Mouse (Mus musculus) adrenal gland (tissue): ENCODE measurements around the gene Ostm1.

Experiments
- intact Hi-C: fragments of 180-260 bp; cut with DNase I; formaldehyde crosslinking; loops from one replicate; pipeline ENCODE4 v1.15.1; 2025
- long read RNA-seq, 2 experiments: library from polyadenylated mRNA; unstranded; transcript quantifications; one replicate each; pipeline ENCODE4 v2.0.0; 2020; ENCODE audit warnings: borderline replicate concordance in 1 of 2; ENCODE audit not compliant: insufficient replicate concordance in 1 of 2

The Ostm1 gene
- long read RNA-seq, experiment 1, full-length matches to known transcripts = 19 of 25 reads
- long read RNA-seq, experiment 1, partial matches to known transcripts = 1 of 25 reads
- long read RNA-seq, experiment 1, other reads (novel, unspliced or antisense) = 5 of 25 reads
- long read RNA-seq, experiment 2, transcript Ostm1-201 (6 exons, 3,006 nt) = major isoform, 17 of 25 reads
- long read RNA-seq, experiment 2, partial matches to known transcripts = 2 of 25 reads
- long read RNA-seq, experiment 2, other reads (novel, unspliced or antisense) = 6 of 25 reads

DNA sequence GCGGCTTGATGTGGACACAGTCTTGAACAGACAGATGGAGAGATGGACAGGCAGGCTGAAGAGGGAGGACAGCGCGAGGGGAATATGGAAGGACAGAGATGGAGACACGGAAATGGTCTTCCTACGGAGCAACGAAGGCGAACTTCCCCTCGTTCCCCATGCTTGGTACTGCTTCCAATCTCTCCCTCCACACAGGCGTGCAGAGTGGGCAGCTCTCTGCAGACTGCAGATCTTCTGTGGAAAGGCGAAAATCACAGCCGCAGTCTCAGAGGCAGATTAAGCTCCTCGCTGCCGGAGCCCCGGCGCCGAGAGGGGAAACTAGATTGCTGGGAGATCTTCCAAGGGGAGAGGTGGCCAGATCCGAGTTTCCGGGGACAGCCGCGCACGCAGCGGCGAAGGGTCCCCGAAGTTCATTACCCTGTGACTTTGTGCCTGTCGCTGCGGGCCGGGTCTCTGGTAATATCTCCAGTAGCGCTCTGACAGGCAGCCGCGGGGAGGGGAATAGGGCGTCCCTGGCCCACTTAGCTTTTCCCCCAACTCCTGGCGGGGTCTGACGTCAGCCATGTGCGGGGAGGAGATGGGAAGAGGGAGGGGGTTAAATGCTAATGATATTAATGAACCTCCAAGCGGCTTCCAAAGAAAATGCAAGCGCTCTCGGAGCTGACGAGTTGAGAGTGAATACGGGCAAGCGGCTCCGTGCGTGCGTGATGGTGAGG lies at the start of gene Ostm1, which contains the start of gene Nr2e1:
Gene Ostm1, plus strand, starts transcription at position 666 of the 716 bp plus-strand sequence.
Gene Nr2e1, minus strand, starts transcription at position 476 of the 716 bp plus-strand sequence.
- intact Hi-C loops = loop anchor here (10.0 kb wide), 1 partner anchor 51 kb away; no protein-coding TSS in a partner anchor

DNA sequence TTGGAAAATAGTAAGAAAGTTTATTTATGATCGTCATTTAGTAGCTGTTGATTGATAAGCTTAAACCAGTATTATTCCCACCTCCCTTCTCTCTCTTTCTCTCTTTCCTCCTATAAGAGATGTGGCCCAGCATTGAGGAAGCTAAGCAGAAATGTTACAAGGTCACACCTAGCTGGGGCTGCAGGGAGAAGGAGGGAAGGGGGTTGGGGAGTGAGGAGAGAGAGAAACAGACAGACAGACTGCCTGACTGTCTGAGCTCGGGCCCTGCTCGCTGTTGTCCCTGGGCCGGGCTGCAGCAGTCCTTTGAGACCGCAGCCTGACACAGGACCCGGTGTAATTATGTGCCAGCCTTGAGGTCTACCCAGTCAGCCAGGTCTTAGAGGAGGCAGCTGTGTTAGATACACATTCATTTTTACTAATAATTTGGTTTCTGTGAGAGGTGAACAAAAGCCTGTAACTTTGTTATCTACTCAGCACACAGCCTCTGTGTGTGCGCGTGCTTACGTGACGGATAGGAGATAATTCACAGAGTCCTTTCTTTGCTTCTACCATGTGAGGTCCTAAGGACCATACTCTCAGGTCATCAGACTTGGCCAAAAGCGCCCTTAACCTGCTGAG lies 49.7 kb upstream of the Ostm1 start:
- intact Hi-C loops = no loop called here

DNA sequence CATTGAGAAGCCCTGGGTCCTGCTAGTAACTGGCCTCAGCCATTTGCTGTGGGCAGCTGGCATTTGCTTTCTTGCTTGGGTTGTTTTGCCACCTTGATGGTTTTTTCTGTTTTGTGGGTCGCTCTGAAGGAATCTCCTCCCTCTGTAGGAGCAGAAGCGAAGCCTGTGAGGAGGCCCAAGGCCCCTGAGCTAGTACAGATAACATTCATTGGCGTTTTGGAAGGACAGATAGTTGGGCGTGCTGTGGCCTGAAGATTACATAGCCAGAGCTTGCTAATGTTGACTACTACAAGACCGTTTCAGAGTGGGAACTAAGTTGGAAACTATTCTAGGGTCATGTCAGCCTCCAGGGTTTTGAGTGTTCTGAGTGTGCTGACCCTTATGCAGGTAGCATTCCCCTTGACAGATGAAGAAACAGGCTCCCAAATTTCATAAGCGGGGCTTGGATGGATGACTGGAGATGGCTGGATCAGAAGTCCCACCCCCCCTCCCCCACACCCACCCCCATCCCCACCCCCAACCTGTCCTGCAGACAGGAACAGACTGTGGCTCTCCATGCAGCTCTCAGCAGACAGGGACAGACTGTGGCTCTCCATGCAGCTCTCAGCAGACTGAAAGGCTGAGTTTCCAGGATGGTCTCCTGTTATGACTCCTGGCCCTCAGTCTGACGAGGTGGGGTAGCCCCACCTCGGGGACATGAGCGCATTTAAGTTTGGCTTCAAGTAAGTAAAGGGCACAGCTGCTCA lies 45.9 kb upstream of the Ostm1 start:
- intact Hi-C loops = no loop called here

DNA sequence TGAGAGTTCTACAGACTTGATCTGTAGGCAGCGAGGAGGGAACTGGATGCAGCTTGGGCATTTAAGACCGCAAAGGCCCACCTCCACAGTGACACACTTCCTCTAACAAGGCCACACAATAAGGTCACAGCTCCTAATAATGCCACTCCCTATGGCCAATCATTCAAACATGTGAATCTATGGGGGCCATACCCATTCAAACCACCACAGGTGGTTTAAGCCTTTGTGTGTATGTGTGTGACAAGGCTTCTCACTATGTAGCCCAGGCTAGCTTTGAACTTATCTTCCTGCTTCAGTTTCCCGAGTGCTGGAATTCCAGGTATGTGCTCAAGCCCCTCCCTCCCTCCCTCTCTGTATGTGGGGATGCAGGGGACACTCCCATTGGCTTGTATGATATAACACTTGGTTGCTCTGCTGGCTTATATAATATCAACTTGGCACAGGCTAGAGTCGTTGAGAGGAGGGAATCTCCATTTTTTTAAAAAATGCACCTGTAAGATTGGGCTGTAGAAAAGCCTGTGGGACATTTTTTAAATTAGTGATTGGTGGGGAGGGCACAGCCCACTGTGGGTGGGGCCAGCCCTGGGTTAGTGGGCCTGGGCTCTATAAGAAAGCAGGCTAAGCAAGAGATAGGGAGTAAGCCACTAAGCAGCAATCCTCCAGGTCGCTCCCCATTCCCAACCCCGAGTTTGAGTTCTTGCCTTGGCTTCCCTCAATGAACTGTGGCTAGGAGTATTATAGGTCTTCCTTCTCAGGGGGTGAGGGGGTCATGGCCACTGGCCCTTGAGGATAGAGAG lies 37.7 kb upstream of the Ostm1 start:
- intact Hi-C loops = no loop called here

DNA sequence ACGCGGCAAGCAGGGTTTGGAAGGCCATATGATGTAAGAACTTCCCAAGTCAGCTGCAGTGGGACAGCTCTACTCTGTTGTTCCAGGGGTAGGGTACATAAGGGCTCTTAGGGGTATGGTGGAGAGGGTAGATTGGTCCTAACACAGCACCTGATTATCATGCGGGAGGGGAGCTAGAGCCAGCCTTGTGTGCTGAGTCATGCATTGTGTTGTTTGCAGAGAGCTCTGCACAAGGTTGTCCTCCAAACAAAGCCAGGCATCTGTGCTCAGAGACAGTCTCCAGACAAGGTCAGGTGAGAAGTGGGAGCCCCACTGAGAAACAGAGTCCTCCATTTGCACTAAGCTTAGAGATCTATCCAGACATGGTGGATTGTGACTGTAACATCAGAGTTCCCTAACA lies 37.1 kb upstream of the Ostm1 start:
- intact Hi-C loops = no loop called here

DNA sequence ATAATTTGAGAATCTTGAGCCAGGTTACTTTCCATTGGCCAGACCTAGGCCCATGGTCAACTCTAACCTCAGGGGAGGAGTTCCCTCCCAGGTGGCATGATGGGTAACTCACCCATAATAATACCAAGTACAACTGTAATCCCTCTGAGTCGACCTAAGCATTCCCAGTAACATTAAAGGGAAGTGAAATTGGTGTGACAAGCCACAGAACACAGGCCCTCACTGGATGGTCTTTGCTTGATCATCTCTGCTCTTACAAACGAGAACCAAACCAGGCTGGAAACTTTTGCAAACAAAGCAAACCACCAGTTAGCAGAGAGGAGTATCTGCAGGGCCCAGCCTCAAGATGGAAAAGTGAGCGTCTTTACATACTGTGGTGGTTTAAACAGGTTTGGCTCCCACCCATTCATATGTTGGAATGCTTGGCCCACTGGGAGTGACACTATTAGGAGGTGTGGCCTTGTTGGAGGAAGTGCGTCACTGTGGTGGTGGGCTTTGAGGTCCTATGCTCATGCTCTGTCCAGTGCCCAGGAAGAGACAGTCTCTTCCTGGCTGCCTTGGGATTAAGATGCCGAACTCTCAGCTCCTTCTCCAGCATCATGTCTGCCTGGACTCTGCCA lies 23.9 kb upstream of the Ostm1 start:
- intact Hi-C loops = no loop called here

DNA sequence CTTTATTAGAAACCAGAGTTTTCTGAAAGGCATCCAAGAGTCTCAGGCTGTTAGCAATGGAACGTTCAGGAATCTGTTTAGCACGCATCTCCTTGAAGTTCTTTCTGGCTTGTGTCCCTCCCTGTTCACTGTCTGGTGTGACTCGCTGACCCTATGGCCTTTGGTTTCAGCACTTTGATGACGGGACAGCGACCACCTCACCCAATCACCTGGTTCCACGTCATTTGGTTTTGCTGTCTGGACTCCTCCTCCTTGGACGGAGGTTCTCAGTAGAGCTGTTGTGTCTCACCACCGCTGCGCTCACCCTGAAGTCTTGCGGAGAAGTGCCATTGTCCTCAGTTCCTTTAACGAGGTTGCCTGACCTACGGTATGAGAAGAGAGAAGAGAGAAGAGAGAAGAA lies 21.4 kb upstream of the Ostm1 start:
- intact Hi-C loops = no loop called here

DNA sequence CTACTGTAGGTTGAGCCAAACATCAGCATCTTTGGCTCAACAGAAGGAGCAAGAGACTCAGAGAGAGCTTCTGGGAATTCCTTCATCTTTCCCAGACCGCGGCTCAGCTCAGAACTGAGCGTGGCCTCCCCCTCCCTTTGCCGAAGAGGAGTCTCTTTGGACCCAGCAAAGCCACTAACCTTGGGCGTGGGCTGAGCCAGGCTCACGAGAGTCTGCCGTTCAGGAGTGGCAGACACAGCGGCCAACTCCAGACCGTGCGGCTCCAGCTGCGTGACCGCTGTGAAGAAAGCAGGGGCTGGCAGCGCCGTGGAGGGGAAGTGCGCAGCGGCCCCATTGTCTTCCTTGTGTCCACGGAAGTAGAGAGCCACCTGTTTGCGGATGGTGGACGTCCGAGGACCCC lies 11.1 kb upstream of the Ostm1 start:
- intact Hi-C loops = no loop called here

DNA sequence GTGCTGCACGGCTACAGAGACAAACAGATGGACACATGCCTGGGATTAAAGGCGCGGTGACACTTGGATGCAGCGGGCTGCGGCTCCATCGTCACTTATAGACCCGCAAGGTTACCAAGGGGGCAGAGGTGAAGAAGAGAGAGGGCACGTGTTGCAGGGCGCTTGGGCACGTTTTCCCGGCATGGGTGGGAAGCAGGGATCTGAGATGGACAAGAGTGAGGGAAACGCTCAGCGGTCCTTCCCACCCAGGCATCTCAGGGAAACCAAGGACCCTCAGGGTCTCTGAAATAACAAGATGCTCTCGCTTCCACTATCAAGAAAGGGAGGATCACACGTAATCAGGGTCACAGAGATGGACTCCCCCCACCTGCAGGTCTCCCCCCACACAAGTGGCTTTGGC lies 10.7 kb upstream of the Ostm1 start:
- intact Hi-C loops = no loop called here

DNA sequence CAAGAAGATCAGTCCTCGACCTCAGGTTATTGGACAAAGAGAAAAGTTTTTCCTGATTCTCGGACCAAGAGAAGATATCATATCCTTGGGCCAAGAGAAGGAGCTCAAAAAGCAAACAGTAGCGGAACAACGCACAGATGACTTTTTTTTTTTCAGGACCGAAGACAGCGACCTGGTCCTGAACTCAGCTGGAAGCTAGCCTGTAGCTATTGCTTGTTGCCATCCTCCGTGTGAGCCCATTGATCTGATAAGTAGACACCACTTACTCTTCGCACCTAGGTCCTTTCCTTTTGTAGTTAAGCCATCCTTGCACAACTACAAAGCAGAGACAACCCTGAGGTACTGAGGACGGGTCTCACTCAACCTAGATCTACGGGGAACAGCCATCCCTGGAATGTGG lies 9.0 kb upstream of the Ostm1 start:
- intact Hi-C loops = no loop called here

DNA sequence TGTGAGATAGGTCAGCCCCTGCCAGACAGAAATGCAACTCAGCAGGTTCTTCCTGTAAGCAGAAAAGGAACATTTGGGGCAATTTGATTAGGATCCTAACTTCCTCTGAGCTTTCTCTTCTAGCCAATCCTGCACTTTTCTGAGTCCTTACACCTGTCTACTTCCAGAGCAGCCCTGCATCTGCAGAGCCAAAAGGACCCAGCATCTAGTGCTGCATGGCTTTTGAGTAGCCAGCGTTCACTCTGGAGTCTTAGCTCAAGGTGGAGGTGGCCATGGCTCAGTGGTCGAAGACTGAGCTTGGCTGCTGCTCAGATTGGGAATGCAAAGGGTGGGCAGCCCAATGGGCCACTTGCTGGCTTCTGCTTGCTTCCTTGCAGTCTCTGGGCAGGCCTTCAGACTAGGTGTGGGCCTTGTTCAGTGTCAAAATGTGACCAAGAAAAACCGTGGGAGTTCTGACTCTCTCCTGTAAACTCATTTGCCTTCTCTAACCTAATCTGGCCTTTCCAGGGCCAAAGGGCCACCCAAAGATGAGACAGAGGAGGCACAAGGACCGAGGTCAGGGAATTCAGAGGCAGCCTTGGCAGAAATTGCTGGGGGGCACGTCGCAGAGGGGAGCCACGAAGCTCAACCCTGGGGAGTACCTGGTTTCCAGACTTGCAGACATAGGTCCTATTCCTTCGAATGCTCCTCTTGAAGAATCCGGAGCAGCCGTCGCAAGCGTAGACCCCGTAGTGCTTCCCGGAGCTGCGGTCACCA lies 5.9 kb upstream of the Ostm1 start:
- intact Hi-C loops = no loop called here

DNA sequence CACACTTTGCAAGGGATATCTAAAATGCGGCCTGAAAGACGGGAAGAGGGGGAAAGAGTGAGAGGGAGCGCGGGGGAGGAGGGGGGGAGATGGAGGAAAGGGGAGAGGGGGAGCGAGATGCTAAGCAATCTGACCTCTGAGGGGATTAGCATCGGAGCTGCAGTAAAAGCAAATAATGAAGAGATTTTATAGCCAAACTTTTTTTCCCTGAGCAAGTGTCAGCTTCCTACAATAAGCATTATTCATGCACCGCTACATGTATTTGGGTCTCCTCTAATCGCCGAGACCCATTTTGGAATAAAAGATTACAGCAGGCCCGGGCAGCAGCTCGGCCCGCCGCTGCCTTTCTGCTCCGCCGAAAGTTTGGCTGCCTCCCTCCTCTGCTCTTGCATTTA lies 5.3 kb upstream of the Ostm1 start:
- intact Hi-C loops = no loop called here

DNA sequence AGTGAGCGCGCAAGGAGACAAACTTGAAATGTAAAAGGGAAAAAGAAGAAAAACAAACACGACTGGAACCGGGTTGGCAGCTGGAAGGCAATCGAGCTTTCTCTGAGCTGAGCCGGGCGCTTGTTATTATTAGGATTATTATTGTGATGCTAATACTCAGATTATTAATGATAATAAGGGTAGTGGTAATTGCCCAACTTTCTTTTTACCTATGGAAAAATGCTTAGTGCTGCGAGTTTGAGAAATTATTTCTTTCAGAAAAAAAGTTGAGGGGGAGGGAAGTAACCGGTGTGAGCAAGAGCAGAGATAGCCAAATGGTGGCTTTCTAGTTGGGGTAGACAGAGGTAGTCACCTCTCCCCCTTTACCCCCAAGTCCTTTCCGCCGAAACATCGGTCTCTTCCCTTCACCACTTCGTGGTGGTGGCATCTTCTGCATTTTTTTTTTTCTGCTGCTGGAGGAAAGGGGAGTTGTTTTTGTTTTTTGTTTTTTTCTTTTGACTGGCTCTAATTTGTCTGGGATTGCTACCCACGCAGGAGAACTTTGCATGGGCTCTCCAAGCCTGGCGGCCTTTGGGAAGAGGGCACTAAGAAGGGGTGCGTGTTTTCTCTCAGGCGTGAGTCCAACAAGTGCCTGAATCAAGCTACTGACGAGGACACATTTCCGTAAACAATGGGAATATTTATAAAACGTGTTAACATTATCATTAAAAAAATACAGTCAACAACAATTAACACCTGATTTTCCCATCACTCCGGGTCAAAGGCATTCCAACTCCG lies 4.7 kb upstream of the Ostm1 start:
- intact Hi-C loops = no loop called here

DNA sequence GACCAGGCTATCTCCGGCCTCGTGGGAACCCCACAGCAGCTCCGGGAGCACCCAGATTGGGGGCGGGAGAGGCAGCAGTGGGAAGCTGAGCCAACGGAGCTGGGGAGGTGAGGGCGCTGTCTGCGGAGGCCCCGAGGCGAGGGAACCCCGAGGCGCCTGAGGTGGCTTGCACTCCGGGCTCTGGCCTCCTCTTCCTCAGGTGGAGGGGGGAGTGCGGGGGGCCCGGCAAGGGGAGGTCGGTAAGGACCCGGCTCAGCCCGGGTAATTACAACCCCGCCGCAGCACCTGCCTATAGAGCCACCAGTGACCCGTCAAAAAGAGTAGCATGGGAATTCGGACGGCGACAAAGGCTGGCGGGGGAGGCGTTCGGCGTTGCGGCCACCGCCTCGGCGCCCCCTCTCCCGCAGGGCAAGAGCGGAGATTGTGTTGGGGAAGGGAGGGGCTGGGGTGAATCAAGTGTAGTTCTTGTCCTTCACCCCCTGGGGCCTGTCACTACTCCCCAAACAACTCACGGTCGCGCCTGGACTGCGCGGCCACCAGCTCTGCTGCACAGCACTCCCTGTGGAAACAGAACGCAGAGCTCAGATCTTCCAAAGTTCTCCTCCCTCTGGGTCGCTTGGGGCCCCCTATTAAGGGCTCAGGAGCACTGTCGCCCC lies 4.0 kb upstream of the Ostm1 start:
- intact Hi-C loops = loop anchor here (10.0 kb wide), 1 partner anchor 55 kb away; no protein-coding TSS in a partner anchor

DNA sequence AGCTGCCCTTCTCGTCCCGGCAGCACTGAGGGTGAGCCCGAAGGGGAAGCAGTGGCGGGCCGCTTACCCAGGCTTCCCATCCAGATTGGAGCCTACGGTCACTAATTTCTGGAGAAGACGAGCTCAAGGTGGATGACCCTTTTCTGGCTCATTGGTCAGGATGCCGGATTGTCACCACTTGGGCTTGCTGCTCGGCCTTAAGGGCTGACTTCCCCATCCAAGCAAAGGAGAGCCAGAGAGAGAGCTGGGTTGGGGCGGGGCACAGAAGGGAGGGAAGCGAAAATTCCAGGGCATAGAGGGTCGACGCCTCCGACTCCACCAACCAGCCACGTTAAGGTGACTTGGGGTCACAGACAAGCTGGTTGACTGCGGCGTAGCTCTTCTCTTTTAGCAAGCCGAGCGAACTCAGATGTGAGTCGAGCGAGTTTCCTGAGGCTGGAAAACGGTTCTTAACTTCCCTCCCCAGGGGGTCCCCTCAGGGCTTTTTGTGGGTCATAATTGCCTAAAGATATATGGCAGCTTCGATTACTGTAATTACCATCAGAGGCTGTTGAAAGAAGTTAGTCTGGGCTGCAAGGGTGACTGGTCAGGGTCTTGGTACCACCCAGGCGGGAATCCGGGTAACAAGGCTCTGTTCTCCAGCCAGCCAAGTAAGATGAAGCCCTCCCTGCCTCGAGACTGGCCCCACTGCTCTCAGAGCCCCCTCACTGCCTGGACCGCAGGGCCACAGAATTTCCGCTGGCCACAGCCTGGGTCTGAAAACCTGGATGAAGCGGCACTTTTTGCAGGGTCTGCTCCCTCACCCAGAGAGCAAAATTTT lies 3.3 kb upstream of the Ostm1 start:
- intact Hi-C loops = loop anchor here (10.0 kb wide), 1 partner anchor 54 kb away; no protein-coding TSS in a partner anchor

DNA sequence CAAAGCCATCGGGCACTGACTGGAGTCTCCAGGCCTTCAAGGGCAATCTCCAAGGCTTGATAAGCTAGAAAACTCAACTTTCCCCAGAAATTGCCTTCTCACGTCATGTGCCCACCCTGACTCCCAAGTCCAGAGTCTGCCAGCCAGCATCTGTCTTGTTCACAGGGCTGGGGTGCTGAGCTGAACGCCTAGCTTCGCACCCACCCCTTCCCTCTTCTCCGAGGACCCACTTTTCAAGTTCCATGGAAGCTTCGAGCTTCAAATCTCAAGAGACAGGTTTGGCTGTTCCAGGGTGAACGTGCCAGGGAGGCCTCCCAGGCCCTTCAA lies 2.7 kb upstream of the Ostm1 start:
- intact Hi-C loops = loop anchor here (10.0 kb wide), 1 partner anchor 54 kb away; no protein-coding TSS in a partner anchor
